Mouse (Mus musculus): ENCODE data around the gene Etnk2.

DNA sequence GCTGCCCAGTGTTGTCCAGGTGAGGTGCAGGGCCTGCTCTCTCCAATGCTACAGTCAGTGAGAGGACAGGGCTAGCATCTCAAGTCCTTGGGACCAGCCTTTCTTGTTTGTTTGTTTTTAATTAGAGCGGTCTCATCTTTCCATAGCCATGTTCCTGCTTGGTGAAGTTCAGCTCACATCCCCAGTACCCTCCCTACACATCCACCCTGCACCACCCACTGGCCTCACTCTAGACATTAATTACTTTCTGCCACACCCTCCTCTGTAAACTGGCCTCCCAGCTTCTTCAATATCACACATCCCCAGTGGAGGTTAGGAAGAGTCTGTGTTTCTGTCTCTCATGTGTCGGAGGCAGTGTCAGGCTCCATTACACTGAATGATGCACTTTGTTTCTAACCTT, 19.0 kb upstream of the Etnk2 start:
- TF ChIP-seq CTCF (IDR thresholded peaks at IDR 0.05; ENCODE audit: insufficient read depth, low read length): no peak
- TF ChIP-seq POLR2A (IDR thresholded peaks at IDR 0.05; ENCODE audit: borderline replicate concordance, extremely low read depth, low read depth, low read length): no peak

Measured in lung, adult 2 months (tissue).